Comparison of ENCODE assay signal across 8 mouse cellular contexts in genomic region chr11:120280281-120280773, GRCm38 (mm10). TPM values are rescaled to one million over a fixed set of nuclear protein-coding genes. Genes with fewer than 3 reads are reported as not detected.
A peak's percentile ranks its signal among the peaks of the same experiment; 100 is the strongest.
DNase-seq lines count a peak whose midpoint lies in the region; ATAC-seq and TF ChIP-seq lines count a peak whose summit lies in the region.

No protein-coding gene starts in this region.

- H3K4me2 ChIP-seq in heart, embryonic 11.5 days = no peak overlapping the region
- no peak overlapping the region for H3K4me2 ChIP-seq in limb, embryonic 11.5 days (ENCODE audit: low read depth, severe bottlenecking)
- no peak overlapping the region for H3K4me2 ChIP-seq in midbrain, embryonic 16.5 days (ENCODE audit: low read length)

- H3K27me3 ChIP-seq in heart, embryonic 11.5 days (ENCODE audit: control insufficient read depth, insufficient read depth, low read length) = no peaks in the 10 kb centered on the region
- no peaks in the 10 kb centered on the region for H3K27me3 ChIP-seq in limb, embryonic 11.5 days (ENCODE audit: control insufficient read depth, insufficient read depth, low read length)
- H3K27me3 ChIP-seq in midbrain, embryonic 16.5 days (ENCODE audit: control insufficient read depth, insufficient read depth, low read depth, low read length) = no peaks in the 10 kb centered on the region

- no peak overlapping the region for H3K4me3 ChIP-seq in heart, embryonic 11.5 days (ENCODE audit: low read depth, low read length)
- H3K4me3 ChIP-seq in cortical plate, adult 2 months (ENCODE audit: insufficient read depth, low read length) = no peak overlapping the region
- no peak overlapping the region for H3K4me3 ChIP-seq in limb, embryonic 11.5 days (ENCODE audit: low read depth, low read length)
- H3K4me3 ChIP-seq in midbrain, embryonic 16.5 days (ENCODE audit: low read depth, low read length) = no peak overlapping the region

- no peak for ATAC-seq in heart, embryonic 11.5 days (replicated peaks; ENCODE audit: insufficient number of reproducible peaks, low FRiP score, low TSS enrichment)
- 0 out of 4 replicates have a peak, but pooled peaks have one; percentile 15 to 43 for ATAC-seq in hematopoietic stem cell, adult 5-6 weeks (replicated peaks in 1 of 2; ENCODE audit: insufficient read depth in 1 of 2, low FRiP score in 2 of 2, low TSS enrichment in 1 of 2, low read depth in 1 of 2, poor library complexity in 2 of 2, severe bottlenecking in 2 of 2)
- no peak for ATAC-seq in limb, embryonic 11.5 days (ENCODE audit: insufficient number of reproducible peaks, low FRiP score, low TSS enrichment, low read depth)
- ATAC-seq in midbrain, embryonic 16.5 days = peak; percentile 71

- H3K9ac ChIP-seq in heart, embryonic 11.5 days (ENCODE audit: low read depth, low read length) = no peak overlapping the region
- no peak overlapping the region for H3K9ac ChIP-seq in limb, embryonic 11.5 days (ENCODE audit: low read length)
- 0 out of 2 replicates have a peak overlapping the region, but pooled peaks have one; percentile 25 for H3K9ac ChIP-seq in midbrain, embryonic 16.5 days (ENCODE audit: low read depth, low read length)

- DNase-seq in heart, postnatal 36 days = peak; percentile 47 to 52
- peak; percentile 68 to 87 for DNase-seq in adrenal gland, adult (ENCODE audit: inconsistent age in 2 of 2, low spot score in 1 of 2)
- DNase-seq in limb, embryonic 11.5 days (ENCODE audit: low spot score) = peak; percentile 67
- DNase-seq in urinary bladder, adult 18-20 months (ENCODE audit: low spot score in 2 of 2) = no peak

- intact Hi-C loops in heart, postnatal 36 days (cut with DNase I) = loop anchor here (2.0 kb wide), 1 partner anchor 44 kb away; no protein-coding TSS in a partner anchor

- H3K4me1 ChIP-seq in heart, embryonic 11.5 days (ENCODE audit: control insufficient read depth, insufficient read depth, low read length) = peaks cover 28% of the 10 kb centered on the region
- no peaks in the 10 kb centered on the region for H3K4me1 ChIP-seq in cortical plate, adult 2 months (ENCODE audit: control insufficient read depth, insufficient read depth, low read length)
- H3K4me1 ChIP-seq in limb, embryonic 11.5 days (ENCODE audit: control insufficient read depth, insufficient read depth, low read length) = peaks cover 12% of the 10 kb centered on the region
- peaks cover 17% of the 10 kb centered on the region for H3K4me1 ChIP-seq in midbrain, embryonic 16.5 days (ENCODE audit: control insufficient read depth, insufficient read depth, low read length)

- H3K9me3 ChIP-seq in heart, embryonic 11.5 days (replicated peaks; ENCODE audit: control insufficient read depth, low read length) = no peaks in the 10 kb centered on the region
- H3K9me3 ChIP-seq in limb, embryonic 11.5 days (ENCODE audit: control insufficient read depth, low read length) = no peaks in the 10 kb centered on the region
- H3K9me3 ChIP-seq in midbrain, embryonic 16.5 days (replicated peaks; ENCODE audit: control insufficient read depth, low read length, poor library complexity, severe bottlenecking) = no peaks in the 10 kb centered on the region

- no peak overlapping the region; the same call in 1 of the 2 replicates for H3K27ac ChIP-seq in heart, embryonic 11.5 days (ENCODE audit: low read depth, low read length)
- no peak overlapping the region for H3K27ac ChIP-seq in cortical plate, adult 2 months (ENCODE audit: insufficient read depth, low read length)
- H3K27ac ChIP-seq in limb, embryonic 11.5 days (replicated peaks; ENCODE audit: low read depth, low read length) = no peak overlapping the region
- H3K27ac ChIP-seq in midbrain, embryonic 16.5 days (ENCODE audit: low read length) = peak overlapping the region; percentile 76

- peaks cover 35% of the 10 kb centered on the region for H3K36me3 ChIP-seq in heart, embryonic 11.5 days (ENCODE audit: control insufficient read depth, insufficient read depth, low read length)
- H3K36me3 ChIP-seq in limb, embryonic 11.5 days (ENCODE audit: control insufficient read depth, insufficient read depth, low read length) = peaks cover 36% of the 10 kb centered on the region
- H3K36me3 ChIP-seq in midbrain, embryonic 16.5 days (ENCODE audit: control insufficient read depth, insufficient read depth, low read length) = peaks cover 62% of the 10 kb centered on the region

- peak; percentile 45 for TF ChIP-seq CTCF in cortical plate, adult 2 months (IDR thresholded peaks at IDR 0.05; ENCODE audit: extremely low read depth, insufficient read depth, low read length)

- no peak for TF ChIP-seq POLR2A in cortical plate, adult 2 months (IDR thresholded peaks at IDR 0.05; ENCODE audit: extremely low read depth, insufficient read depth, low read length)

- WGBS in heart, embryonic 11.5 days (ENCODE audit: insufficient replicate concordance) = 84% methylated on average over 25 of the region's 25 CpGs
- WGBS in limb, embryonic 11.5 days = 79% methylated on average over 25 of the region's 25 CpGs
- 17% methylated on average over 25 of the region's 25 CpGs for WGBS in midbrain, embryonic 16.5 days

RNA-seq across cellular contexts. Expression of gene Bahcc1, which starts 47.6 kb away (rescaled TPM):
- 10 to 100 TPM in 1 of 2 experiments, 1 to 10 TPM in 1; 8.5 to 11.2 TPM for total RNA-seq in heart, postnatal 36 days (2021)
- polyA plus RNA-seq in heart, embryonic 11.5 days (2014; fragmentation: Nextera tagmentation; extraction: Ambion mirVana) = 7.0 and 9.1 TPM in 2 replicates
- 10.1 and 10.2 TPM in 2 replicates for polyA plus RNA-seq in cortical plate, adult 2 months (2012; rRNA removed)
- 6.8 and 9.4 TPM in 2 replicates for total RNA-seq in hematopoietic stem cell, adult 5-6 weeks (2017)
- 24.9 and 27.6 TPM in 2 replicates for polyA plus RNA-seq in limb, embryonic 11.5 days (2014; fragmentation: Nextera tagmentation; extraction: Ambion mirVana)
- polyA plus RNA-seq in midbrain, embryonic 16.5 days (2015; fragmentation: Nextera tagmentation; extraction: Ambion mirVana) = 9.7 and 13.7 TPM in 2 replicates

Comparison
In these comparisons a context has a peak if more than half of its experiments do, and no peak if none do; other contexts are left out.
1. DNase-seq: peak in heart, postnatal 36 days (2 of 2), adrenal gland, adult (2 of 2) and limb, embryonic 11.5 days (single experiment); none in urinary bladder, adult 18-20 months (0 of 2).
2. ATAC-seq: peak in hematopoietic stem cell, adult 5-6 weeks (2 of 2) and midbrain, embryonic 16.5 days (single experiment); none in heart, embryonic 11.5 days (single experiment) and limb, embryonic 11.5 days (single experiment).